Mouse (Mus musculus) lung, adult 2 months (tissue): ENCODE data around the gene Gjb5.

Experiments
- CTCF ChIP-seq: fragments of 200-500 bp; IDR thresholded peaks from 2 replicates; pipeline ENCODE4 v1.5.1; 2011; ENCODE audit warnings: mild to moderate bottlenecking, low read length, control low read depth; ENCODE audit not compliant: insufficient read depth
- POLR2A ChIP-seq: fragments of 200-500 bp; IDR thresholded peaks from 2 replicates; pipeline ENCODE4 v1.6.1; 2011; ENCODE audit warnings: low read depth, mild to moderate bottlenecking, control low read depth, low read length, borderline replicate concordance; ENCODE audit errors: extremely low read depth

DNA sequence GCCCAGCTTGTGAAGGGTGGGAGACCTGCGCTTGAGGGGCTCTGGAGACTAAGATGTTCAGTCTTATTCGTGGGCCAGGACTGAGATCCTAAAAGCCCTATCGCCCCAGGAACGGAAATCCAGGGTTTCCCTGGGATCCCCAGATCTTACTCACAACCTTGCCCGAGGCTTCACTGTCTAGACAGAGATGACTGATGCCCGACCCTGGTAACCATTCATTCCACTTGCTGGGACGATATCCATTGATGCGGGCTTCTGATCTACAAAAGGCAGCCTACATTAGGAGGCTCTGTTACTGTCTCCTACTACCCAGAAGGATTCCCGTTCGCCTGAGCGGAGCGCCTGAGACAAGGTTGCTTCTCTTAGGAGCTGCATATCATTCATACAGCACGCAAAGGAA, 26.8 kb downstream of the Gjb5 start:
- TF ChIP-seq POLR2A: no peak
- no peak for TF ChIP-seq CTCF
